Mouse (Mus musculus): ENCODE data around the gene Srgn.

DNA sequence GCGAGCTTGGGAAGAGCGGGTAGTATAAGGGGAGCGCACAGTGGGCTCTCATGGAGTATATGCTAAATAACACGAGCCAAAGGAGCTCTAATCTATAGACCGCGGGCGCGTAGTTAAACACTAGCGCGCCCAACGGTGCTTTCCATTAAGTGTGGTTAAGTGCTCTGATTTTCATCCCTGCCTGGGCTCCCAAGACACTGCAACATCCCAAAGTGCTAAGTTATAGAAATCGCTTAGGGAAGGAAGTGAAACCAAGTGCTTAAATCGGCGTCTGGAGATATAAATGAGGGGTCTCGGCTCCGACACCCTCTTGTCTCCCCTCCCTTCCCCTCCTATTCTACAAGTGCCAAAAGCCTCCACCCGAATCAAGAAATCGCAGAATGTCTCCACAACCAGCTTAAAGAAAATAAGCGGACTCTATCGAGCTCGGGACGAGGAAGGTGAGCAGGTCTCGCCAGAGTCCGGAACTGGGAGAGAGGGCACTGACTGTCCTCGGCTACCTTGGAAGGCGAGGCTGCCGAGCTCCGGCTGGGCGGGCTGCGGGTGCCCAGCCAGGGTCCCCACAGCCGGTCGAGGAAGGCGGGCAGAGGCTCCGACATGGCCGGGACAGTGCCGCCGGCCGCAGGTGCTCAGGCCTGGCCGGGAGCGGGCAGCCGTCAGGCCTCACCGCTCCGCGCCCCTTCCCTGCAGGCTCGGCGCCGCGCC, 41.2 kb downstream of the Srgn start:
- TF ChIP-seq CTCF (IDR thresholded peaks at IDR 0.05; ENCODE audit: insufficient read depth, low read depth, low read length), result no peak
- no peak for TF ChIP-seq POLR2A (IDR thresholded peaks at IDR 0.05; ENCODE audit: insufficient read depth, low read depth, low read length)

All from olfactory bulb, adult 2 months (tissue).